Mouse (Mus musculus) layer of hippocampus, adult 2 months (tissue): ENCODE measurements around the gene Npas4. TPM values are rescaled to one million over a fixed set of nuclear protein-coding genes. Genes with fewer than 3 reads are reported as not detected.
"Not testable (repeated sequence)": the region's sequence is repeated elsewhere in the genome, so short reads cannot be mapped to it uniquely, and the experiment has no call there.

Experiments
- DNase-seq, 2 experiments: peaks; one replicate each; pipeline ENCODE4 v3.0.0; 2022; ENCODE audit warnings: low spot score in 2 of 2
- H3K27ac ChIP-seq: fragments of 200-600 bp; 2 replicates; pipeline ENCODE4 v1.8.1; 2022
- H3K4me3 ChIP-seq: fragments of 200-600 bp; 2 replicates; pipeline ENCODE4 v1.8.1; 2022; ENCODE audit warnings: mild to moderate bottlenecking
- CTCF ChIP-seq: fragments of 200-600 bp; conservative IDR thresholded peaks from 2 replicates; pipeline ENCODE4 v1.8.1; 2022; ENCODE audit warnings: antibody characterized with exemption, mild to moderate bottlenecking, moderate library complexity
- total RNA-seq, 2 experiments: library from RNA; stranded (reverse); gene quantifications; 2 replicates each; pipeline ENCODE4 v1.2.3; 2021

The Npas4 gene
- total RNA-seq, 2 experiments from 2014 or later = 6.4 to 11.2 TPM

- no peak for DNase-seq
- H3K27ac ChIP-seq = no peak overlapping the region
- H3K4me3 ChIP-seq = no peak overlapping the region
- TF ChIP-seq CTCF = no peak
Observed at GRCm38 (mm10) chr19:5016221-5016742, 26.2 kb upstream of the Npas4 start.

GRCm38 (mm10) chr19:5014961-5015398 is 24.9 kb upstream of the Npas4 start:
- no peak overlapping the region for H3K27ac ChIP-seq
- peak in 1 of 2 experiments; percentile 53 for DNase-seq
- peak; percentile 86 for TF ChIP-seq CTCF
- H3K4me3 ChIP-seq = no peak overlapping the region

GRCm38 (mm10) chr19:5013138-5013537 is 23.0 kb upstream of the Npas4 start:
- DNase-seq = no peak
- no peak for TF ChIP-seq CTCF
- no peak overlapping the region for H3K27ac ChIP-seq
- H3K4me3 ChIP-seq = no peak overlapping the region

- no peak for TF ChIP-seq CTCF
Observed at GRCm38 (mm10) chr19:5004925-5005324, 14.8 kb upstream of the Npas4 start.

GRCm38 (mm10) chr19:5003644-5004043 is 13.5 kb upstream of the Npas4 start:
- H3K4me3 ChIP-seq, H3K27ac ChIP-seq, DNase-seq: not testable (repeated sequence)
- peak; percentile 40 for TF ChIP-seq CTCF

More at GRCm38 (mm10) chr19:5004925-5005324, 14.8 kb upstream of the Npas4 start:
- no peak for DNase-seq
- H3K27ac ChIP-seq = no peak overlapping the region
- no peak overlapping the region for H3K4me3 ChIP-seq

- peak; percentile 85 for TF ChIP-seq CTCF
- H3K4me3 ChIP-seq = peak overlapping the region; percentile 31
- H3K27ac ChIP-seq = peak overlapping the region; percentile 82
Observed at GRCm38 (mm10) chr19:5001666-5002406, 11.7 kb upstream of the Npas4 start.

GRCm38 (mm10) chr19:4999445-5000140 is 9.5 kb upstream of the Npas4 start:
- TF ChIP-seq CTCF = no peak
- DNase-seq = peak; percentile 55 to 57
- Histone ChIP-seq H3K27ac (peak overlapping the region; percentile 48; the same call in 1 of the 2 replicates), H3K4me3 (no peak overlapping the region)

More at GRCm38 (mm10) chr19:5001666-5002406, 11.7 kb upstream of the Npas4 start:
- DNase-seq = peak; percentile 93 to 97

GRCm38 (mm10) chr19:4994043-4994442 is 3.9 kb upstream of the Npas4 start:
- DNase-seq = peak; percentile 71 to 87

GRCm38 (mm10) chr19:4992904-4993303 is 2.8 kb upstream of the Npas4 start:
- H3K27ac ChIP-seq = peak overlapping the region; percentile 83
- DNase-seq = peak; percentile 79 to 85
- TF ChIP-seq CTCF = peak; percentile 17
- no peak overlapping the region for H3K4me3 ChIP-seq

More at GRCm38 (mm10) chr19:4994043-4994442, 3.9 kb upstream of the Npas4 start:
- Histone ChIP-seq H3K27ac (peak overlapping the region; percentile 88), H3K4me3 (no peak overlapping the region)
- TF ChIP-seq CTCF = no peak

- no peak for TF ChIP-seq CTCF
- H3K4me3 ChIP-seq = no peak overlapping the region
- peak overlapping the region; percentile 83 for H3K27ac ChIP-seq
- DNase-seq = no peak
Observed at GRCm38 (mm10) chr19:4992371-4992770, 2.3 kb upstream of the Npas4 start.

GRCm38 (mm10) chr19:4990716-4991115 is 600 bp upstream of the Npas4 start:
- TF ChIP-seq CTCF = no peak
- Histone ChIP-seq H3K27ac (peak overlapping the region; percentile 80), H3K4me3 (peak overlapping the region; percentile 38)
- peak; percentile 29 to 47 for DNase-seq

- TF ChIP-seq CTCF = no peak
- peak; percentile 78 to 80 for DNase-seq
Observed at GRCm38 (mm10) chr19:4989434-4990255, 471 bp downstream of the Npas4 start.

More at GRCm38 (mm10) chr19:4989434-4990255, 471 bp downstream of the Npas4 start:
- peak overlapping the region; percentile 77 for H3K4me3 ChIP-seq
- H3K27ac ChIP-seq = peak overlapping the region; percentile 92
